Mouse (Mus musculus): Measurements from ENCODE around the gene Zcchc4. TPM values are rescaled to one million over a fixed set of nuclear protein-coding genes. Genes with fewer than 3 reads are reported as not detected.

The Zcchc4 gene
- total and polyA plus RNA-seq, 3 experiments = 0.67 to 1.0 TPM; not detected in 1

DNA sequence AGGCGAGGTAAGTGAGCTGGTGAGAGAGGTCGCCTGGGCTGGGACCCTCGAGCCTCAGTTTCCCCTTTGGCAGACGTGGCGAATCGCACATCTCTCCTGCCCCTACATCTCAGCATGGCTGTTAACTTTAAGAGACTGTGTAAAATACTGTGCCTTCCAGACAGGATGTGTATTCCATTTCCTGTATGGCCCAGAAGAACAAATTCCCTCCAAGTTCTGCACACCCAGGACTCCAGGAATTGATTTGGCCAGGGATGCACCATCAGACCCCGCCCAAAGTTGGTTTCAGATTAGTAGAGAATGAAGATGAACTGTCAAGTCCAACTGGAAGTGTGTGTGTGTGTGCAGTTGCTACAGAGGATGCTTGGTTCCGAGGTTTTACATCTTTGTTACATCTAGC, 59.2 kb downstream of the Zcchc4 start:
- no peaks in the 10 kb centered on the region for H3K9me3 ChIP-seq (replicated peaks; ENCODE audit: insufficient read depth, low read length)
- TF ChIP-seq KAT2A (conservative IDR thresholded peaks at IDR 0.05; ENCODE audit: low read depth, low read length) (no peak), POLR2A (IDR thresholded peaks at IDR 0.05; ENCODE audit: control insufficient read depth in 1 of 2, insufficient read depth in 1 of 2, low read depth in 1 of 2, low read length in 2 of 2, poor library complexity in 1 of 2) (0 out of 4 replicates have a peak, but pooled peaks of 1 of the 2 experiments have one; percentile 15), MEF2A (IDR thresholded peaks at IDR 0.05; ENCODE audit: extremely low read depth, insufficient replicate concordance, low read depth, low read length, poor library complexity, severe bottlenecking) (no peak)
- peaks cover 6 to 14% of the 10 kb centered on the region in 2 experiments for H3K36me3 ChIP-seq (ENCODE audit: control insufficient read depth in 1 of 2, insufficient read depth in 2 of 2, low read length in 2 of 2)
- no peaks in the 10 kb centered on the region for H3K27me3 ChIP-seq (ENCODE audit: control insufficient read depth in 1 of 2, insufficient read depth in 2 of 2, low read length in 2 of 2)
- peaks cover 2 to 10% of the 10 kb centered on the region in 2 experiments for H3K4me1 ChIP-seq (ENCODE audit: control insufficient read depth in 1 of 2, insufficient read depth in 2 of 2, low read length in 2 of 2)
- peak overlapping the region; percentile 97 to 99 for H3K4me3 ChIP-seq (ENCODE audit: control insufficient read depth in 1 of 2, insufficient read depth in 1 of 2, low read depth in 2 of 2, low read length in 2 of 2)
- H3K27ac ChIP-seq (ENCODE audit: control insufficient read depth, low read depth, low read length) = peak overlapping the region; percentile 81
- H3K79me2 ChIP-seq (ENCODE audit: control insufficient read depth, insufficient read depth, low read length, poor library complexity) = peaks cover 9% of the 10 kb centered on the region
- DNase-seq (ENCODE audit: low read depth, low spot score) = no peak
- peak overlapping the region; percentile 91 for H3K9ac ChIP-seq (ENCODE audit: control insufficient read depth, low read depth, low read length, poor library complexity, severe bottlenecking)

DNA sequence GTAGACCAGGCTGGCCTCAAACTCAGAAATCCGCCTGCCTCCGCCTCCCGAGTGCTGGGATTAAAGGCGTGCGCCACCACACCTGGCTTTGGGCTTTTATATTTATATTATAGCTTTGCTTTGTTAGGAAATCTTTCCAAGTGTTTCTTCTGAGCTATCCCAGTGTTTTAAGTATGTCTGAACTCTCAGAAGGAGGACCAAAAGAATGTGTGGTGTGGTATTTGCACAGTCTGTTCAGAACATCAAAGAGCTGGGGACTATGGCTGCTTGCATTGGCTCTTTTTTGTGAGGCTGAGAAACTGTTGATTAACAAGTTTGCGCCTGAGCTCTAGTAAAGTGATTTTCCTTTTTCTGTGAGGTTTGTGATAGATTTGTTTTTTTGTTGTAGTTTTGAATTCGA, 69.1 kb downstream of the Zcchc4 start:
- no peak overlapping the region for H3K4me3 ChIP-seq (ENCODE audit: control insufficient read depth in 1 of 2, insufficient read depth in 1 of 2, low read depth in 2 of 2, low read length in 2 of 2)
- no peaks in the 10 kb centered on the region for H3K27me3 ChIP-seq (ENCODE audit: control insufficient read depth in 1 of 2, insufficient read depth in 2 of 2, low read length in 2 of 2)
- no peaks in the 10 kb centered on the region for H3K4me1 ChIP-seq (ENCODE audit: control insufficient read depth in 1 of 2, insufficient read depth in 2 of 2, low read length in 2 of 2)
- peaks cover 3 to 19% of the 10 kb centered on the region in 2 experiments for H3K36me3 ChIP-seq (ENCODE audit: control insufficient read depth in 1 of 2, insufficient read depth in 2 of 2, low read length in 2 of 2)
- no peaks in the 10 kb centered on the region for H3K79me2 ChIP-seq (ENCODE audit: control insufficient read depth, insufficient read depth, low read length, poor library complexity)
- H3K27ac ChIP-seq (ENCODE audit: control insufficient read depth, low read depth, low read length) = no peak overlapping the region
- H3K9ac ChIP-seq (ENCODE audit: control insufficient read depth, low read depth, low read length, poor library complexity, severe bottlenecking) = no peak overlapping the region
- DNase-seq (ENCODE audit: low read depth, low spot score) = no peak
- no peaks in the 10 kb centered on the region for H3K9me3 ChIP-seq (replicated peaks; ENCODE audit: insufficient read depth, low read length)
- TF ChIP-seq GABPA (IDR thresholded peaks at IDR 0.05; ENCODE audit: low read depth, low read length) = no peak
- TF ChIP-seq JUND (IDR thresholded peaks at IDR 0.05; ENCODE audit: low read depth, low read length) = no peak
- no peak for TF ChIP-seq BHLHE40 (IDR thresholded peaks at IDR 0.05; ENCODE audit: borderline replicate concordance, low read depth, low read length)
- no peak for TF ChIP-seq POLR2AphosphoS5 (IDR thresholded peaks at IDR 0.05; ENCODE audit: borderline replicate concordance, low read depth, low read length)
- no peak for TF ChIP-seq SMC3 (IDR thresholded peaks at IDR 0.05; ENCODE audit: low read depth, low read length)
- no peak for TF ChIP-seq CHD1 (IDR thresholded peaks at IDR 0.05; ENCODE audit: low read depth, low read length)
- TF ChIP-seq CTCF (IDR thresholded peaks at IDR 0.05 in 2 of 3, conservative IDR thresholded peaks at IDR 0.05 in 1 of 3; ENCODE audit: control insufficient read depth in 1 of 3, insufficient read depth in 1 of 3, low read depth in 2 of 3, low read length in 3 of 3, poor library complexity in 1 of 3, severe bottlenecking in 1 of 3) = no peak
- TF ChIP-seq ETS1 (IDR thresholded peaks at IDR 0.05; ENCODE audit: low read depth, low read length) = no peak
- TF ChIP-seq SIN3A (IDR thresholded peaks at IDR 0.05; ENCODE audit: low read length) = no peak
- TF ChIP-seq USF1 (IDR thresholded peaks at IDR 0.05; ENCODE audit: low read depth, low read length) = no peak
- TF ChIP-seq MAX (IDR thresholded peaks at IDR 0.05; ENCODE audit: low read length) = no peak
- TF ChIP-seq KAT2A (conservative IDR thresholded peaks at IDR 0.05; ENCODE audit: low read depth, low read length) = no peak
- TF ChIP-seq MYC (IDR thresholded peaks at IDR 0.05; ENCODE audit: low read depth, low read length) = no peak
- no peak for TF ChIP-seq MAZ (IDR thresholded peaks at IDR 0.05; ENCODE audit: low read depth, low read length)
- TF ChIP-seq ZKSCAN1 (IDR thresholded peaks at IDR 0.05; ENCODE audit: low read depth, low read length) = no peak
- TF ChIP-seq ZC3H11A (IDR thresholded peaks at IDR 0.05; ENCODE audit: low read depth, low read length) = no peak

Data from MEL (cell line).